In genomic region chrX:140544737-140545136, GRCm38 (mm10) we compare ENCODE assay signal across 8 mouse cellular contexts. TPM values are rescaled to one million over a fixed set of nuclear protein-coding genes. Genes with fewer than 3 reads are reported as not detected.
DNase-seq lines count a peak whose midpoint lies in the region; ATAC-seq and TF ChIP-seq lines count a peak whose summit lies in the region.

No protein-coding gene starts in this region.

- no peak overlapping the region for H3K27ac ChIP-seq in left cerebral cortex, adult 2 months
- no peak overlapping the region for H3K27ac ChIP-seq in embryonic facial prominence, embryonic 11.5 days (replicated peaks; ENCODE audit: low read depth, low read length)
- no peak overlapping the region for H3K27ac ChIP-seq in liver, embryonic 14.5 days

- H3K36me3 ChIP-seq in embryonic facial prominence, embryonic 11.5 days (replicated peaks; ENCODE audit: control insufficient read depth, insufficient read depth, low read depth, low read length) = no peaks in the 10 kb centered on the region
- H3K36me3 ChIP-seq in liver, embryonic 14.5 days (replicated peaks; ENCODE audit: control insufficient read depth, insufficient read depth, low read depth) = no peaks in the 10 kb centered on the region

- intact Hi-C loops in left cerebral cortex, adult 2 months (cut with DNase I) = loop anchor here (1.0 to 10.0 kb wide), 2 partner anchors 50 to 56 kb away; partner anchors contain the start of gene Tsc22d3
- intact Hi-C loops in left cerebral cortex, postnatal 36 days (cut with DNase I) = loop anchor here (1.0 to 5.0 kb wide), 3 partner anchors 20 to 53 kb away; no protein-coding TSS in a partner anchor

- no peaks in the 10 kb centered on the region for H3K4me1 ChIP-seq in embryonic facial prominence, embryonic 11.5 days (ENCODE audit: control insufficient read depth, insufficient read depth, low read length)
- peaks cover 0 to 15% of the 10 kb centered on the region in 2 experiments; a peak in 2 of 4 replicates for H3K4me1 ChIP-seq in liver, embryonic 14.5 days (replicated peaks; ENCODE audit: control insufficient read depth in 2 of 2, insufficient read depth in 2 of 2, low read length in 1 of 2)

- no peak overlapping the region for H3K4me2 ChIP-seq in embryonic facial prominence, embryonic 11.5 days (ENCODE audit: low read depth, low read length)
- no peak overlapping the region for H3K4me2 ChIP-seq in liver, embryonic 14.5 days (ENCODE audit: low read depth)

- no peak for ATAC-seq in CD4-positive, CD25-positive, alpha-beta regulatory T cell, adult 4 months
- no peak for ATAC-seq in embryonic facial prominence, embryonic 11.5 days (replicated peaks; ENCODE audit: insufficient number of reproducible peaks, low FRiP score, low TSS enrichment, low read depth)
- ATAC-seq in liver, embryonic 14.5 days (ENCODE audit: insufficient read depth) = no peak

- DNase-seq in CD4-positive, CD25-positive, alpha-beta regulatory T cell, adult 2 months (ENCODE audit: low read depth, low spot score) = peak; percentile 82
- DNase-seq in left cerebral cortex, adult 2 months (ENCODE audit: extremely low spot score in 1 of 2, low spot score in 2 of 2) = peak; percentile 34 to 48
- no peak for DNase-seq in left cerebral cortex, postnatal 36 days (ENCODE audit: low spot score in 2 of 2)
- peak; percentile 82 for DNase-seq in adipocyte (ENCODE audit: low spot score)
- peak; percentile 72 for DNase-seq in embryonic facial prominence, embryonic 11.5 days (ENCODE audit: low spot score)
- DNase-seq in liver, embryonic 14.5 days (ENCODE audit: low read depth in 3 of 3, low spot score in 3 of 3) = peak; percentile 49 to 62 (median 53)
- peak; percentile 64 for DNase-seq in right cerebral cortex, postnatal 4 days

- peaks cover 6% of the 10 kb centered on the region; the same call in 1 of the 2 replicates for H3K27me3 ChIP-seq in embryonic facial prominence, embryonic 11.5 days (ENCODE audit: control insufficient read depth, insufficient read depth, low read length)
- H3K27me3 ChIP-seq in liver, embryonic 14.5 days (ENCODE audit: control insufficient read depth, insufficient read depth, low read length) = no peaks in the 10 kb centered on the region; the same call in 1 of the 2 replicates

- TF ChIP-seq CTCF in left cerebral cortex, adult 2 months (IDR thresholded peaks at IDR 0.05) = peak; percentile 75
- peak; percentile 62 for TF ChIP-seq CTCF in liver, embryonic 14.5 days (IDR thresholded peaks at IDR 0.05; ENCODE audit: low read depth)

- H3K9me3 ChIP-seq in embryonic facial prominence, embryonic 11.5 days (replicated peaks; ENCODE audit: control insufficient read depth, low read length) = no peaks in the 10 kb centered on the region
- H3K9me3 ChIP-seq in liver, embryonic 14.5 days (ENCODE audit: control insufficient read depth, low read length) = no peaks in the 10 kb centered on the region

- H3K9ac ChIP-seq in embryonic facial prominence, embryonic 11.5 days (replicated peaks; ENCODE audit: low read length) = no peak overlapping the region
- H3K9ac ChIP-seq in liver, embryonic 14.5 days (replicated peaks) = no peak overlapping the region

- 40% methylated on average over 3 of the region's 3 CpGs for WGBS in embryonic facial prominence, embryonic 11.5 days
- WGBS in liver, embryonic 14.5 days (ENCODE audit: insufficient replicate concordance) = 29% methylated on average over 3 of the region's 3 CpGs

- no peak overlapping the region for H3K4me3 ChIP-seq in left cerebral cortex, adult 2 months
- H3K4me3 ChIP-seq in embryonic facial prominence, embryonic 11.5 days (ENCODE audit: low read depth, low read length) = no peak overlapping the region
- H3K4me3 ChIP-seq in liver, embryonic 14.5 days (ENCODE audit: insufficient read depth in 1 of 2, low read depth in 2 of 2, low read length in 2 of 2) = no peak overlapping the region

- no peak; the same call in 1 of the 2 replicates for TF ChIP-seq EP300 in liver, embryonic 14.5 days (IDR thresholded peaks at IDR 0.05; ENCODE audit: low read depth)

RNA-seq across cellular contexts. Expression of gene Tsc22d3, which starts 55.7 kb away (rescaled TPM):
- polyA plus RNA-seq in CD4-positive, CD25-positive, alpha-beta regulatory T cell, adult 4 months (2017; shearing (Covaris generic)) = 100 to 1,000 TPM; 366 to 590 TPM
- total RNA-seq in left cerebral cortex, adult 2 months (2021) = 100 to 1,000 TPM; 121 to 145 TPM
- total RNA-seq in left cerebral cortex, postnatal 36 days (2021) = 100 to 1,000 TPM; 126 to 137 TPM
- polyA plus RNA-seq in embryonic facial prominence, embryonic 11.5 days (2014; fragmentation: Nextera tagmentation; extraction: Ambion mirVana) = 137 and 141 TPM in 2 replicates
- polyA plus RNA-seq in liver, embryonic 14.5 days (2012; rRNA removed) = 4.3 and 5.1 TPM in 2 replicates
- polyA plus RNA-seq in liver, embryonic 14.5 days (2014; fragmentation: Nextera tagmentation; extraction: Ambion mirVana) = 10.6 TPM in 2 replicates

Comparison
In these comparisons a context has a peak if more than half of its experiments do, and no peak if none do; other contexts are left out.
1. DNase-seq: peak in CD4-positive, CD25-positive, alpha-beta regulatory T cell, adult 2 months (single experiment), left cerebral cortex, adult 2 months (2 of 2), adipocyte (single experiment), embryonic facial prominence, embryonic 11.5 days (single experiment), liver, embryonic 14.5 days (3 of 3) and right cerebral cortex, postnatal 4 days (single experiment); none in left cerebral cortex, postnatal 36 days (0 of 2).
2. RNA of gene Tsc22d3, which starts 55.7 kb away (polyA plus RNA-seq): 366 to 590 TPM in CD4-positive, CD25-positive, alpha-beta regulatory T cell, adult 4 months and 137 to 141 TPM in embryonic facial prominence, embryonic 11.5 days; 4.3 to 10.6 TPM in liver, embryonic 14.5 days; every median in the first group is over 10 times any median in the second.